Comparison of ENCODE assay signal across 15 mouse cellular contexts in the genomic region with DNA sequence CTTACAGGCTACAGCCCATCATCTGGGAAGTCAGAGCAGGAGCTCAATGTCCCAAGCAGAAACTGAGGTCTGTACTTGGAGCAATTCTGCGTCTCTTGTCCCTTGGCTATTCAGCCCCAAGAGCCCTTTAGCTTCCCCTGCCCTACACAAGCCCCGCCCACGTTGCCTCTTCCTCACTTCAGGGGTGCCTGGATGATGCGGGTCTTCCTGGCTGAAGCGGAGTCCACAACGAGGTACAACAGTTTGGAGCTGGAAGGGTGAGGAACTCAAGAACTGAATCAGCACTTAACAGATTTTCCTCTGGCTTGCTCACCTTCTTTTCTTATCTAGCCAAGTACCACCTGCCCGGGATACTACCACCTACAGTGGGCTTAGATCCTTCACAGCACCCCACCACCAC. TPM values are rescaled to one million over a fixed set of nuclear protein-coding genes. Genes with fewer than 3 reads are reported as not detected.
DNase-seq lines count a peak whose midpoint lies in the region; ATAC-seq and TF ChIP-seq lines count a peak whose summit lies in the region.
"Had no signal": no experiment of that assay in that cellular context is flagged by ENCODE, and none has a peak within 500 bp of the region (broad histone marks: within the 10 kb centered on the region; RNA-seq: fewer than 3 reads in every experiment).

No protein-coding gene starts in this region.

- no peak overlapping the region for H3K9ac ChIP-seq in heart, embryonic 13.5 days
- H3K9ac ChIP-seq in stomach, embryonic 15.5 days = no peak overlapping the region
- no peak overlapping the region for H3K9ac ChIP-seq in stomach, postnatal 0 days (ENCODE audit: low read length)
- H3K9ac ChIP-seq: embryonic facial prominence, embryonic 12.5 days; limb, embryonic 15.5 days had no signal

- no peak overlapping the region for H3K4me3 ChIP-seq in heart, embryonic 13.5 days
- no peak overlapping the region for H3K4me3 ChIP-seq in stomach, embryonic 15.5 days (replicated peaks)
- no peak overlapping the region for H3K4me3 ChIP-seq in stomach, postnatal 0 days (ENCODE audit: low read depth, low read length)

- no peak for ATAC-seq in CD4-positive, CD25-positive, alpha-beta regulatory T cell, adult 4 months
- no peak for ATAC-seq in heart, embryonic 13.5 days (ENCODE audit: extremely low read depth, insufficient number of reproducible peaks, low FRiP score, low TSS enrichment)
- ATAC-seq in stomach, embryonic 15.5 days (ENCODE audit: insufficient read depth, low FRiP score, low read depth) = no peak
- no peak for ATAC-seq in stomach, postnatal 0 days (ENCODE audit: low FRiP score, low TSS enrichment)

- no peak overlapping the region for H3K27ac ChIP-seq in heart, embryonic 13.5 days (replicated peaks)
- H3K27ac ChIP-seq in stomach, embryonic 15.5 days = no peak overlapping the region
- H3K27ac ChIP-seq in stomach, postnatal 0 days (replicated peaks) = no peak overlapping the region
- H3K27ac ChIP-seq: embryonic facial prominence, embryonic 12.5 days; heart, adult 2 months; left cerebral cortex, adult 2 months had no signal

- intact Hi-C loops in heart, postnatal 36 days (cut with DNase I) = loop anchor here (2.0 kb wide), 1 partner anchor 142 kb away; no protein-coding TSS in a partner anchor

- DNase-seq in CD4-positive, CD25-positive, alpha-beta regulatory T cell, adult 2 months (ENCODE audit: low read depth, low spot score) = peak; percentile 37
- DNase-seq in heart, postnatal 36 days = no peak
- no peak for DNase-seq in stomach, postnatal 0 days (ENCODE audit: low spot score)
- DNase-seq in thymus, postnatal 25 days = peak; percentile 13
- DNase-seq in ovary, adult 18-20 months (ENCODE audit: low spot score) = no peak

- peaks cover 33% of the 10 kb centered on the region for H3K27me3 ChIP-seq in heart, embryonic 13.5 days (replicated peaks)
- 0 out of 2 replicates have a peak, but pooled peaks cover 3% of the 10 kb centered on the region for H3K27me3 ChIP-seq in stomach, embryonic 15.5 days (replicated peaks)
- no peaks in the 10 kb centered on the region for H3K27me3 ChIP-seq in stomach, postnatal 0 days (ENCODE audit: control insufficient read depth, insufficient read depth, low read length)

- WGBS in heart, embryonic 13.5 days = 6% methylated on average over 7 of the region's 7 CpGs
- 12% methylated on average over 7 of the region's 7 CpGs for WGBS in stomach, embryonic 15.5 days
- 12% methylated on average over 7 of the region's 7 CpGs for WGBS in stomach, postnatal 0 days

- H3K4me1 ChIP-seq in heart, embryonic 13.5 days = peaks cover 26% of the 10 kb centered on the region
- H3K4me1 ChIP-seq in stomach, embryonic 15.5 days = peaks cover 16% of the 10 kb centered on the region
- H3K4me1 ChIP-seq in stomach, postnatal 0 days (replicated peaks; ENCODE audit: control insufficient read depth, insufficient read depth) = 0 out of 2 replicates have a peak, but pooled peaks cover 3% of the 10 kb centered on the region

- no peaks in the 10 kb centered on the region for H3K9me3 ChIP-seq in heart, embryonic 13.5 days
- no peaks in the 10 kb centered on the region for H3K9me3 ChIP-seq in stomach, embryonic 15.5 days
- no peaks in the 10 kb centered on the region for H3K9me3 ChIP-seq in stomach, postnatal 0 days (ENCODE audit: control insufficient read depth, low read length)
- H3K9me3 ChIP-seq: embryonic facial prominence, embryonic 12.5 days; G1E; intestine, embryonic 15.5 days; limb, embryonic 15.5 days had no signal

- no peaks in the 10 kb centered on the region for H3K36me3 ChIP-seq in heart, embryonic 13.5 days
- no peaks in the 10 kb centered on the region for H3K36me3 ChIP-seq in stomach, embryonic 15.5 days
- H3K36me3 ChIP-seq in stomach, postnatal 0 days (ENCODE audit: control insufficient read depth, insufficient read depth, low read length) = 0 out of 2 replicates have a peak, but pooled peaks cover 1% of the 10 kb centered on the region
- H3K36me3 ChIP-seq: embryonic facial prominence, embryonic 12.5 days; G1E; intestine, embryonic 15.5 days; limb, embryonic 15.5 days had no signal

- TF ChIP-seq CTCF in stomach, postnatal 0 days (IDR thresholded peaks at IDR 0.05; ENCODE audit: low read depth) = no peak

- 0 out of 2 replicates have a peak overlapping the region, but pooled peaks have one; percentile 98 for H3K4me2 ChIP-seq in heart, embryonic 13.5 days
- H3K4me2 ChIP-seq in stomach, embryonic 15.5 days = peak overlapping the region; percentile 91; the same call in 1 of the 2 replicates
- H3K4me2 ChIP-seq in stomach, postnatal 0 days (replicated peaks; ENCODE audit: low read depth) = no peak overlapping the region

- TF ChIP-seq EP300 in stomach, postnatal 0 days (optimal IDR thresholded peaks at IDR 0.05) = no peak

RNA-seq across cellular contexts. Expression of a gene that starts 0.9 kb away (rescaled TPM):
- under 1 TPM in 1 of 2 experiments, not detected in 1; 0.30 TPM for polyA plus RNA-seq in CD4-positive, CD25-positive, alpha-beta regulatory T cell, adult 4 months (2017; shearing (Covaris generic))
- 10.4 and 11.0 TPM in 2 replicates for polyA plus RNA-seq in heart, embryonic 13.5 days (2015; fragmentation: Nextera tagmentation; extraction: Ambion mirVana)
- total RNA-seq in heart, postnatal 36 days (2021) = 1 to 10 TPM; 3.1 to 4.7 TPM
- polyA plus RNA-seq in stomach, embryonic 15.5 days (2015; fragmentation: Nextera tagmentation; extraction: Ambion mirVana) = 14.0 and 14.4 TPM in 2 replicates
- 5.6 and 6.7 TPM in 2 replicates for polyA plus RNA-seq in stomach, postnatal 0 days (2015; fragmentation: Nextera tagmentation; extraction: Ambion mirVana)
- total RNA-seq: megakaryocyte progenitor cell, adult 5-6 weeks had no signal
- polyA plus RNA-seq: G1E had no signal

Comparison
In these comparisons a context has a peak if more than half of its experiments do, and no peak if none do; other contexts are left out.
1. DNase-seq: peak in CD4-positive, CD25-positive, alpha-beta regulatory T cell, adult 2 months (single experiment) and thymus, postnatal 25 days (single experiment); none in heart, postnatal 36 days (0 of 2), stomach, postnatal 0 days (single experiment) and ovary, adult 18-20 months (single experiment).